Mouse (Mus musculus): Measurements from ENCODE around the gene Brd3os.
A peak's percentile ranks its signal among the peaks of the same experiment; 100 is the strongest.

Gene Brd3os

DNA sequence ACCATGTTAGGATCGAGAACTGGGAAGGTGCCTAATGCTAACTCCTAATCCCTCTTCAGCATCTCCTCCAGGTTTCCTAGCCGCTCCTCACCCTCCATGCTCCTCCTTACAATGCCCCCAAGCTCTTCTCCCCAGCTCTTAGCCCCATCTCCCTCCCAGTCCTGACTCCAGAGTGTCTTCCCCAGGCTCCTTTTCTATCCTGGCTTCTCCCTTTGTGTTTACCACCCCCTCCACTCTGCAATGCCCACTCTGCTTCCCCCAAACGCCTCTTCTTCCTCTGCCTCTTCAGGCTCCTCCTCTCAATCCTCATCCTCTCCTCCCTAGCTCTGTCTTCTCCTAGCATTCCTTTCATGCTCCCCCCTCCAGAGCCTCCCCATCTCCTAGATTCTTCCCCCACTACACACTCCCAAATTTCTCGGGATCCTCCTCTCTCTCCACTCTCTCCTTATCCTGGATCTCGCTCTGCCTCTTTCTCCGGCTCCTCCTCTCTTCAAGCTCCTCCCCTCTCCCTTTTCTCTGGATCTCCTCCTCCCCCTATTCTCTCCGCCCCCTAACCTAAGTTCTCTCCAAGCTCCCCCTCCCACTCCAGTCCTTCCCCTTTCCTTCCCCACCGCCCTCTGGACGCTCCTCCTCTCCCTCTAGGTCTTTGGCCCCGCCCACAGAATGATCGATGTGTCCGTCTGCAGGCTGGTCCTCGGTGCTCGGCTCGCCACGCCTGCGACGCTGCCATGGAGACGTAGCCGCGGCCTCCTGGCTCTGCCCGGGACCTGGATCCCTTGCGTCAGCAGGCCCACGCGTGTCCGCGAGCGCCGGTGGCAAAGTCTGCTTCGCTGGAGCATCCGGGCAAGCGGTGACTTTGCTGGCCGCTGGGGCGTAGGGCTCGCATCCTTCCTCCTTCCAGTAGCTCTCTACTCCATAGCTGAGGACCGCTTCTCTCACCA is at the start of gene Brd3os:
Brd3os (plus strand) TSS at position 558 of the 941 bp plus-strand sequence.
- DNase-seq (ENCODE audit: low spot score): peak; percentile 87

DNA sequence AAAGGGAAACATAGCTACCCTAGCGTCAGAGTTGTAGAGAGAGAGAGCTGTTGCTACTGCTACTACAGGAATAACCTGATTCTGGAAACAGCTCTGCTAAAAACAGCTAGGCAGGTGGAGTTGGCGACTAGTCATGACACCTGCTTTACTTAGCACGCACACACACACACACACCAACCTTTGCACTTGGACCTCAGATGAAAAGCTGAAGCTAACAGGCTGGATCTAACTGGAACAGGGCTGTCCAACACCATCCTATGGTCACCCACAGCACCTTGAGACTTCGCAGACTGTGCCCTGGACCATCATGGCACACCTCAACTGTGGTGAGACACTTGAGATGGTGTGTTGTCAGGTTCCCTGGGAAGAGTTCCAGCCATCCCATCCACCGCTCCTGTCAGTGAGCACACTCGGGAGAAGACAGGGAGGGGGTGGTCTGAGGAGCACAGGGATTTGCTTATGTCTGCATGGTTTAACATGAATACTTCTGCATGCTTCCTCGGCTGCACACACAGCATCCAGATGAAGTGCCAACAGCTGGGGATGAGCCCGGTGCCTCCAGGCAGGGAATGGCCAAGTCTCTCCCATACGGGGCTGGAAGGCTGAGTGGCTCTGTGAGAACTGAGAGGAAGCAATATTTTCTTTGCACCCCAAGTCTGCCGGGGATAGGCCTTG is 47.8 kb upstream of the Brd3os start:
- no peak for DNase-seq (ENCODE audit: low spot score)

DNA sequence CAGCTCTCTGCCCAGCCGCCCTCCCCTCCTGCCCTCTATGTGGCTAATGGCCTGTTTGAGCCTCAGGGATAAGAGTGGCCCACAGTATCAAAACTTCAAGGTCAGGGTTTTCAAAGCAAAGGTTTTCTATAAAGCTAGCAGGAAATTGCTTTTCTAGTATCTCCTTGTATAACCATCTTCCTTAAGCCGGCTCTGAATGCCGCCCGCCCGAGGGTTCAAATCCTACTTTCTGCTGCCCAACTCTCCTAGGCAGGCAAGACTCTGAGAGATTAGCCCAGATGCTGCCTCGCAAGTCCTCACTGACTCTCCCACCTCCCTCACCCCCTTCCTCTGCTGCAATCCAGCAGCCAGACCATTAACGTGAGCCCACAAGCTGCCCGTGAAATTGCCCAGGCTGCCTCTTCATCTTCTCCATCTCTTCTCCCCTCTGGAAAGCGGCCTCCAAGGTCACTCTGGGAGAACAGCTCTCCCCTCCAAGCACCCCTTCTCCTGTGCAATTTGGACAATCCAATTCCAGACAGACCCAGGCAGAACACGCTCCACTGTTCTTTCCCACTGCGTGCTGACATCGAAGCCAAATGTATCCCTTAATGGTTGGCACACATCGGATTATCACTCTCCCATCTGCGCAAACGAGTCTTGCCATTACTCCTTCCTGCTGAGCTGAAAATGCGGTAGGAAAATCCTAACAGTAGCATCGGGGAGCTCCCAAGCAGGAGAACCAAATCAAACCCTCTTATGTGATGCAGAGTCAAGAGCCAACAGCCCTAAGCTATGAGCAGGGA is 45.3 kb upstream of the Brd3os start:
- peak; percentile 21 for DNase-seq (ENCODE audit: low spot score)

DNA sequence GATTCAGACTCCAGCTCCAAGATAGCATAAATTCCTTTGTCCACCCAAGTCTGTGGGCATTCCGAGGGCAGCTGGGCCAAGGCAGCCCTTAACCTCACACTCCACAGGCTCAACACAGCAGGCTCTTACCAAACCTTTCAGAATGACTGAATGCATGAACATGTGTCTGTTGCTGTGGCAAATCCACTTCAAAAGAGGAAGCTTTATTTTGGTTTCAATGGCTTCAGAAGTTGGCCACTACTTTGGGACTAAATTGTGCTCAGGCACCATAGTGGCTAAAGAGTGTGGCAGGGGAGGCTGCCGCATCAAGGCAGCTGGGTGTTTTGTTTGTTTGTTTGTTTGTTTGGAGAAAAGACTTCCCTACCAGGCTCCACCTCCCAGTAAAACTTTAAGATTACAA is 42.0 kb upstream of the Brd3os start:
- no peak for DNase-seq (ENCODE audit: low spot score)

DNA sequence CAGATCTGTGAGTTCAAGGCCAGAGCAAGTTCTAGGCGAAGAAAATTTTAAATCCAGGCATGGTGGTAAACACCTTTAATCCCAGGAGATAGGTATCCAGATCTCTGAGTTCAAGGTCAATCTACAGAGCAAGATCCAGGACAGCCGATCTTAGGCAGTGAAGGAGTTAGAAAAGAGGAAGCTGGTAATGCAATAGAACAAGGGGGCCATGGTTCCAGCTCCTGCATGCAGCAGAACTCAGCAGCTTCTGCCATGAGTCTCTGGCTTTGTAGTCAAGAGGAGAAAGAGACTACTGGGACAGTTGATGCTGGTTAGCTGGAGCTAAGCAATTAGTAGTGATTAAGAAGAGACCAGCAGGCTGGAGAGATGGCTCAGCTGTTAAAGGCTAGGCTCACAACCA is 40.6 kb upstream of the Brd3os start:
- DNase-seq (ENCODE audit: low spot score): no peak

DNA sequence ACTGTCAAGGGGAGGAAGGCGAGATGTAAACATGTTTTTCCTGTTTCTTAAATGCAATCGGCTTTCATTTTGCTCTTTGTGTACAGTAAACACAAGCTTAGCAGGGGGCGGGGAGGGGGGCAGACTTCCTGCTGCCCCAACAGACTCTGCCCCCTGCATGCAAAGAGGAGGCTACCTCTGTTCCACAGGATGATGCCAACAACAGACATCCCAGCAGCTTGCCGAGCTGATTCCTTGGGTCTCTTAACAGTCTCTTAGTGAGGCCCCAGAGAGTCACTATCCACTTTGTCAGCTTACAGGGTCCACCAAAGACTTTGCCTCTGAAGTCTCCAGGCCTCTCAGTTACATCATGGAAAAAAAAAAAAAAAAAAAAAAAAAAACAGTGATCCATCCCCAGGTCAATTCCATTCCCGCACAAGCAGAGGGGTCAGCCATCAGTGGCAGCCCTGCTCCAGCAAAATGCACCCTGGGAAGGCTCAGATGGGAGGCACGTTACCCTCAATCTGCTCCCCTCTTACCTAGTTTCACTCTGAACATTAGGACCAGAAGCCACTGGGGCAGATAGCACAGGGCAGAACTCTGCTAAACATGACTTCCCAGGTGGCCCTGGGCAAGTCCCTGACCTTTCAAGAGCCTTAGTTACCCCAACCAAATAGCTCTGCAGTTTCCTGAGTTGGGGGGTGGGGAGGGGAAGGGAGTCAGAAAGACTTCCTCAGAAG is 37.6 kb upstream of the Brd3os start:
- no peak for DNase-seq (ENCODE audit: low spot score)

DNA sequence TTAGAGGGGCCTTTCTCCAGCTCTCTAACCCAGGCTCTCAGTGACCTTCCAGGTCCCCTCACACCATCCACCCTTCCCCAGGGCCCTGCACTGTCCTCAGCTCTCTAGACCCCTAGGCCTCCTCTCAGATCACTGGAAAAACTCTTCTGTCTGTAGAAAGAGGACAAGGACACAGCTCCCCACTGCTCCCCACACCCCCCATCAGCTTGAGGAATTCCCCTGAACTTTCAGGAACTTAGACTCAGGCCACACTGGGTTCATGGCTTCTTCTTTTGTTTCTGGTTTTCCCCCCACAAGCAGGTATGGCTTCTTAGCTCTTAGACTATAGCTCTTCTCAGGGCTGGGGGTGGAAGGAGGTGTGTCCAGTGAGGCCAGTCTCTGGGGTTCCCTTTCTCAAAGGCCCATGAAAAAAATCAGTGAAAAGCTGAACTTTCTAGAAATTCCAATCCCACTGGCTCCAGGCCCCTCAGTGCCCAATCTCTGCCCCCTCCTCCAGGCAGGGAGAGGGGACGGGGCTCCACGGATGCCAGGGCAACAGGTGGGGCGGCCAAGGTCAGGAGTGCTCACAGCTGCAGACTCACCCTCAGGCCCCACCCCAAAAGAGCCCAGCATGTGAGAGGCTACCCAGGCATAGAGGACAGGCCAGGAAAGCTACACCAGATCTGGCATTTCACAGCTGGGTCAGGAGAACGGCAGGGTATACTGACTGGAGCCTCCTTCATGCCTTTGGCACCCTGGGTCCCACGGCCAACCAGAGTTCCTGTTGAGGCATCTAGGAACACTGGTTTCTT is 36.8 kb upstream of the Brd3os start:
- DNase-seq (ENCODE audit: low spot score): no peak

DNA sequence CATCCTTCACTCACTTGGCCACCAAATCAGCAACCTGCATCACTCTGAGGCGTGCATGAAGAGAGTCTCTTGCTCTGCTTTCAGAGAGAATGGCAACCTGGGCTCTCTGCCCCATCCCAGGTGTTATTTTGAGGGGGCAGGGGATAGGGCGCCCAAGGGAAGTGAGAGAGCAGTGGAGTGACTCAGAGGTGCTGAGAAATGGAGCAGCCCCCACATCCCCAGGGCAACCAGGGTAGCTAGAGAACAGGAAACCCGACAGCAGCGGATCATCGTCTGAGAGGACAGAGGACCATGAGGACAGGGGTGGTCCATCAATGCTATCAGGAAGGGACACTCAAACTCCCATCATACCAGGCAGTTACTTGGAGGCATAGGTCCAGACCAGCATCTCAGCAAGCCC is 35.2 kb upstream of the Brd3os start:
- DNase-seq (ENCODE audit: low spot score): no peak

DNA sequence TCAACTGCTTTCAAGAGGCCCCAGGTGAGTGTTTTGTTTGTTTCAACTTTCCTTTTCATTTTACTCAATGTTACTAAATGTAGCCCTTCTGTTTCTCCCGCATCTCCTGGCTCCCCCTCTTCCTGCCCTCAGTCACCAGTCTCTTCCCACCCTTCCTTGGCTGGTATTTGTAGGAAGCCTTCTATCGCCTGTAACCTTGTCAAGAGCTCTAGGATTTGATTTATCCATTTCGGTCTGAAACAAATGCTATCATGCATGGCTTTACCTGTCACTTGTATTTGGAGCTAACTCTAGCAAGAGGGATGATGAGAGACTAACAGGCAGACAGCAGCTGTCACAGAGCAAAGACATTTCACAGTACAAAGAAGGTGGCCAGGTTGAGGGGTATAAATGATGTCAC is 33.9 kb upstream of the Brd3os start:
- DNase-seq (ENCODE audit: low spot score): no peak

DNA sequence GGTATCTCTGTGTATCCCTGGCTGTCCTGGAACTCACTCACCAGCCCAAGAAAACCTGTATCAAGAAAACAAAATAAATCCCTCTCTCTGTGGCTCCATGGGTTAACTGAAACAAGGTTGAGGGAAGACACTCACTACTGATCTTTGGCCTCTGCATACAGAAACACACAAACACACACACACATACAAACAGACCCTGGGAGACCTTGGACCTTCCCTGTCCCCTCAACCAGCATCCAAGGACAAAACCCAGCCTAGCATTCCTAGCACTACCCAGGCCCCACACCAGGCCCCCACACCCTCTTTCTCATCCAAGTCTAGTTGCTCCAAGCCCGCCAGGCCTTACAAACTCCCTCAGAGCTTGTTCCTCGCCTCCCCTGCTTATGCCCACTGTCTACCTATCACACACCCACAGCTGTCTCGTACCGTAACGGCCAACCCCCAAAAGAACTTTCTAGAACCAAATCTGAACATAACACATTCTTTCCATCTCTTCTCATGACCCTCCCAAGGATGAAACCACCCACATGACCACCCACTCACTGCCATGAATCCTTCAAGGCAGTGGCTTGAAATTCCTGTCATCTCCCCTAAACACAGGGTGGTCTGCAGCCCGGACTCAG is 31.5 kb upstream of the Brd3os start:
- DNase-seq (ENCODE audit: low spot score): no peak

DNA sequence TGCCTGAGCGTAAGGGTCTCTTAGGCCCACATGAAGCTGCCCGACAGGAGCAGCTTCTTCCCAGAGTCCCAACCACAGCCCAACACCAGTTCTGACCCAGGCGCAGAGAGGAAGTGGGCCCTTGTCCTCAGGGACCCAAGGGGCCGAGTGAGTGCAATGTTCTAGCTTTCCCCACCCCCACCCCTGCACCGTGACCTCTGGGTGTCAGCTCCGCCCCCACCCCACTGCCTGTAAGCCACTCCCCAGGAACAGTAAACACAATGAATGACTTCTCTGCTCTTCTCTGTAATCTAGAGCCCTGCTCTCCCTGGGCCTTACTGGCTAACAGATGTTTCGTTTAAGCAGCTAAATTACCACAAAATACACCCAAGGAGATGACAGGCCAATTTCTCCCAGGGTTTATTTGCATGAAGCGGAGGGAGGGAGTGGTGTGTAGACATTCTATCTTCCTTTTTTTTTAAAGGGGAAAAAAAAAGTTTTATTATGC is 30.4 kb upstream of the Brd3os start:
- no peak for DNase-seq (ENCODE audit: low spot score)

DNA sequence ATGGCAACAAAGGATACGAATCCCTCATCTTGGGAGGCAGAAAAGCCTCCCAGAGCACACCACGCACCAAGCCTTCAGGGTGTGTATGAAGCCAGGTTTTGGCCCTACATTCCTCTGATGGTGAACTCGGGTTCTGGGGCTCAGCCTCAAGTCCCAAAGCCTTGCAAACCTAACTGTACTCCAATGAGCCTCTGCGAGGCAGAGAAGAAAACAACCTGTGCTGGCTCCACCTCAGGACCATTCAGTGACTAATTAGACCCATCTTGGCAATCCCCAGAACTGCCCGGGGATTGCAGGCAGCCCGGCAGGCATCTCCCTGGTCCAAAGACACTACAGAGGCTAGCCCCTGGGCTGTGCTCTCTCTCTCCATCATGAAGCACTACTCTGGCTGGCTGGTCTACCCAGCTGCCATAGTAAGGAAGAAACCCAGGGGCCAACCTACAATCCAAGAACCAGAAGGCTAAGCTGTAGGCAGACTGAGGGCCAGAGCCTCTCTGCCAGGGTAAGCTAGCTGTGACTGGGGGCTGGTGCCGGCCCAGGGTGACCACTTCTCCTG is 29.8 kb upstream of the Brd3os start:
- no peak for DNase-seq (ENCODE audit: low spot score)

DNA sequence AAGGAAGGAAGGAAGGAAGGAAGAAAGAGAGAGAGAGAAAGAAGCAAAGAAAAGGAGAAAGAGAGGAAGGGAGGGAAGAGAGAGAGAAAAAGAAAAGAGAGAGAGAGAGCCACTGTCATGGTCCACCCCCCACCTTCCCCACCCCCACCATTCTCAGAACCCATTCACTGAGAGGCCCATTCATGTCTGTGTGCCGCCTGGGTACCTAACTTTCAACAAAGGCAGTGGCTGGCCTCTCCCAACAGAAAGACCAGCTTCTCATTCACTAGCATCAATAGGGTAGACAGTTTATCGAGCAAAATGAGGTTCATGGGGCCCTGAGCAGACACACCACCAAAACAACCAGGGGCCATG is 28.6 kb upstream of the Brd3os start:
- DNase-seq (ENCODE audit: low spot score): no peak

DNA sequence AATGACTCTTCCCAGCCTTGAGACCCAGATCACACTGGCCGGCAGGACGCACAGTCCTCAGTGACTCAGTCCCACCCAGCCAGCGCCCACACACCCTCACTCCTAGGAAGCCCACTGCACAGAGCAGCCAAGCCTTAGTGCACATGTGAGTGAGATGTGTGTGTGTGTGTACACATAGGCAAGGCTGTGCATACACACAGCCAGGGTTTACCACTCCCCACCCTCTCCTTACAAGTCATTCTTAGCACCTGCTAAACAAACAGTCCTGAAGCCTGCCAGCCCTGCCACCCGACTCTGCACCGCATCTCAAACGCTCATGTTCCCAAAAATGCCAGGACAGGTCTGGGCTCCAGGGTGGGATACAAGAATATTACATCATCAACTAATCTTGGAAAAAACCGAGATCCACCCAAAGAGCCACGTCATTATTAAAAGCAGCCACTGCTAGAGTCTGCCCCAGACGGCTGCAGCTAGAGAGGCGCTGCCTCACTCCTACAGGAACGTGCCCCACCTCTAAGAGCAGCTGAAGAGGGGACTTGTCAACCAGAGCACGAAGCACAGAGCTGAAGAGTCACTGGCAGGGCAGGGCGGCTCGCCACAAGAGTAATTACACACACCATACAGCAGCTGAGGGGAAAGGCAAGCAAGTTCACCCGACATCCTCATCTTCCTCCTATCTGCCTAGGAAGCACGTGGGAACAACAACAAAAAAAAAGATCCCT is 28.0 kb upstream of the Brd3os start:
- DNase-seq (ENCODE audit: low spot score): no peak

DNA sequence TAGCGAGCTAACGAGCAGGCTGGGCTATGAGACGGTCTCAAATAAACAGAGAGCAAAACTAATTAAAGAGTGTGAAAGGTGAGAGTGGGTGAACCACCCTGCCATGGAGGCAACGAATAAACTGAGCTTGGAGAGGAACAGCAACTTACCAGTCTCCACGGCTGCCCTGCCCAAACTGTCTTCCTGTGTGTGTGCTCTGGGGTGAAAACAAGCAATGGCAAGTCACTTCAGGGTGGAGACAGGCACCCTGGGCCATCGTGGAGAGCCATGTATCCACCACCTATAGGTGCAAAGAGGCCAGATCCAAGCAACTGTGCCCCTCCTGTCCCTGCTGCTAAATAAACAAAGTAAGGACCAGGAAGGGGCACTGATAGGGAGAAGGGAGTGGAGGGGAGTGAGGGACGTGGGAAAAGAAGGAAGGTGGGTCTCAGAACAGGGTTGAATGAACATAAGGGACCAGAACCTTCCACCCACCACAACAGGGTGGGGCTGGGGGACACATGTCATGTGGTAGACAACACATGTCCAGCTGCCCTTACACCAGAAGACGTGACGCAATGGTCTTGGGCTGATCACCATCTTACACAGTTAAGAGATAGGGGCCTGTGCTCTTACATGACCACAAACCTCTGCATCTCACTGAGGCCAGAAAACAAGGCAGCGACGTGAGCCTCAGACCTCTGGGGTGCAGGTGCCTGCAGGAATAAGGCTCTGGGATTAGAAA is 26.9 kb upstream of the Brd3os start:
- no peak for DNase-seq (ENCODE audit: low spot score)

DNA sequence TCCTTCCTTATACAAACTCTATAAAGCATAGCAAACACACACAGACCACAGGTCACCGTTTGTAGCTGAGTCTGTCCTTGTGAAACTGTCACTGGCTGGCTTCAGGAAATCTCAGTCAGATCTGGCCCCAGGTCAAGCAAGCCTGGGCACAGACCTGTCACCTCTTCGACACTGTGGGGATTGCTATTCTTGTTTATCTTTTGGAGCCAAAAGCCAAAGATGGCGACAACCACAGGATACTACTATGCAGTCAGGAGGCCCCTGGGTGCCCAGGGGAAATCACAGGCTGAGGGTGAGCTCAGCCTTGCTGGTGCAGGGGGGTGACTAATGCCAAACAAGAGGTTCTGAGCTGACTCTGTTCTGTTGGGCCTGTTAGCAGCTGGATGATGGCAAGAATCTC is 25.7 kb upstream of the Brd3os start:
- DNase-seq (ENCODE audit: low spot score): no peak

DNA sequence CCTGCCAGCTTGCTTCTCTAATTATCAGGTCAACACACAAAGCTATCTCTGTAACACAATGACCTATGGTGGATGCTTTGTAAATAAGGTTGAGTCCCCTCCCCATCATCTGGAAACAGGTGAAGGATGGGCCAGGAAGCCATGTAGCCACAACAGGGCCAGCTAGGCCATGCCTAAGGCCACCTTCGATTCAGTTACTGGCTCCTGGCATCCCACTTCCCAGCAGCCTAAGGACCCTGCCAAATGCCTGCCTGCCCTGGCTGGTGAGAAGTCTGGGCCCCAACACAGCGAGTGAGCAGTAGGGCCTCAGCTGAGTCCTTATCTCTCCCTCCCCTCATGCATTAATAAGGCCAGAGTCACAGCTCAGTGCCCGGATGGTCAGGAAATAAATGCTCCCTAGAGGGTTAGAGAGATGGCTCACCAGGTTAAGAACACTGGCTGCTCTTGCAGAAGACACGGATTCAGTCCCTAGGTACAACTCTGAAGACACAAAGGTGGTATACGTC is 24.4 kb upstream of the Brd3os start:
- no peak for DNase-seq (ENCODE audit: low spot score)

DNA sequence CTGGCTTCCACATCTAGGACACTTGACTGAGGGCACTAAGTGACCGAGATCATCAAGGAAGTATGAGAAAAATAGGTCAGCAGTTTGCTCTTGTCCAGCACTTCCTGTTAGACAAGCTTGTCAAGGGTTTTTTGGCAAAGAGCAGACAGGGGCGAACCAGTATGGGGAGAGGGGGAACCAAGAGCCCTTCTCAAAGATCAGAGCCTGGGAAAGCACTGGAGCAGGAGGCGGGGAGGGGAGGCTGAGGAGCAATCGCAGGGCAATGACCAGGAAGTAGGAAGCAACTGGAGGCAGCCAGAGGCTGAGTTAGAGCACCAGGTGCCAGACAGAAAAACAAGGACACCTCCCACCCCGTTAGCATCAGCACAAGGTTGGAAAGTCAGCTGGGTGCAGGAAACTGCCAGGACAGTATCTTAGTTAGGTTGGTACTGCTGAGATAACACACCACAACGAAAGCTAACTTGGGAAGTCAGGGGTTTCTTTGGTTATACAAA is 23.5 kb upstream of the Brd3os start:
- DNase-seq (ENCODE audit: low spot score): no peak
